Comparison of ENCODE assay signal across 8 mouse cellular contexts in genomic region chr9:120415504-120415903, GRCm38 (mm10).
DNase-seq lines count a peak whose midpoint lies in the region; ATAC-seq and TF ChIP-seq lines count a peak whose summit lies in the region.

No protein-coding gene starts in this region.

- H3K9me3 ChIP-seq in limb, embryonic 14.5 days (ENCODE audit: control insufficient read depth, low read length): no peaks in the 10 kb centered on the region
- H3K9me3 ChIP-seq in neural tube, embryonic 11.5 days (ENCODE audit: control insufficient read depth, low read length): no peaks in the 10 kb centered on the region

- ATAC-seq in limb, embryonic 14.5 days (ENCODE audit: low FRiP score, low read depth): peak; percentile 50; the same call in 1 of the 2 replicates
- ATAC-seq in neural tube, embryonic 11.5 days (ENCODE audit: insufficient read depth, low FRiP score, low TSS enrichment): no peak; the same call in 1 of the 2 replicates

- DNase-seq in 3134 (ENCODE audit: extremely low read depth, insufficient read length, low spot score) (peak; percentile 11), MEL-GATA-1-ER (ENCODE audit: extremely low read depth, low read depth) (peak; percentile 62)
- DNase-seq in cerebellum, adult 2 months: peak; percentile 70 to 74
- peak; percentile 53 to 89 for DNase-seq in frontal cortex, postnatal 36 days (ENCODE audit: low spot score in 2 of 2)
- peak; percentile 80 to 84 for DNase-seq in kidney, adult 8-10 months
- peak; percentile 88 for DNase-seq in limb, embryonic 14.5 days (ENCODE audit: low spot score)
- DNase-seq in neural tube, embryonic 11.5 days (ENCODE audit: low spot score): peak; percentile 75
- peak; percentile 74 for DNase-seq in testis, postnatal 14 days (ENCODE audit: low spot score)

- no peaks in the 10 kb centered on the region for H3K4me1 ChIP-seq in cerebellum, adult 2 months (ENCODE audit: control insufficient read depth, insufficient read depth, low read length)
- H3K4me1 ChIP-seq in limb, embryonic 14.5 days (ENCODE audit: control insufficient read depth, insufficient read depth, low read length): no peaks in the 10 kb centered on the region
- no peaks in the 10 kb centered on the region for H3K4me1 ChIP-seq in neural tube, embryonic 11.5 days (ENCODE audit: control insufficient read depth, insufficient read depth, low read length)

- peak; percentile 76 for TF ChIP-seq CTCF in cerebellum, adult 2 months (IDR thresholded peaks at IDR 0.05; ENCODE audit: borderline replicate concordance, insufficient read depth, low read depth, low read length)

- TF ChIP-seq POLR2A in cerebellum, adult 2 months (IDR thresholded peaks at IDR 0.05; ENCODE audit: borderline replicate concordance, insufficient read depth, low read length): no peak
- no peak for TF ChIP-seq POLR2A in limb, embryonic 14.5 days (IDR thresholded peaks at IDR 0.05; ENCODE audit: borderline replicate concordance, extremely low read depth, insufficient read depth, insufficient read length)

- no peak overlapping the region for H3K27ac ChIP-seq in cerebellum, adult 2 months (ENCODE audit: insufficient read depth, low read length)
- H3K27ac ChIP-seq in limb, embryonic 14.5 days (replicated peaks; ENCODE audit: low read depth, low read length): no peak overlapping the region
- no peak overlapping the region for H3K27ac ChIP-seq in neural tube, embryonic 11.5 days (ENCODE audit: low read depth, low read length)

- H3K4me2 ChIP-seq in limb, embryonic 14.5 days (replicated peaks; ENCODE audit: low read depth, low read length, severe bottlenecking): no peak overlapping the region
- no peak overlapping the region for H3K4me2 ChIP-seq in neural tube, embryonic 11.5 days (ENCODE audit: low read depth)

- H3K4me3 ChIP-seq in cerebellum, adult 2 months (replicated peaks; ENCODE audit: insufficient read depth, low read depth, low read length): no peak overlapping the region
- no peak overlapping the region for H3K4me3 ChIP-seq in limb, embryonic 14.5 days (replicated peaks; ENCODE audit: low read length)
- no peak overlapping the region for H3K4me3 ChIP-seq in neural tube, embryonic 11.5 days (ENCODE audit: low read depth, low read length)

- 0% methylated on average over 6 of the region's 7 CpGs for WGBS in cerebellum, adult 2 months
- WGBS in limb, embryonic 14.5 days: 0% methylated on average over 3 of the region's 7 CpGs
- WGBS in neural tube, embryonic 11.5 days: 0% methylated on average over 6 of the region's 7 CpGs

- no peaks in the 10 kb centered on the region for H3K36me3 ChIP-seq in limb, embryonic 14.5 days (ENCODE audit: control insufficient read depth, insufficient read depth, low read length)
- no peaks in the 10 kb centered on the region for H3K36me3 ChIP-seq in neural tube, embryonic 11.5 days (ENCODE audit: control insufficient read depth, insufficient read depth, low read length)

- H3K9ac ChIP-seq in limb, embryonic 14.5 days (ENCODE audit: low read depth, low read length, severe bottlenecking): no peak overlapping the region
- H3K9ac ChIP-seq in neural tube, embryonic 11.5 days (ENCODE audit: low read length): no peak overlapping the region

- H3K27me3 ChIP-seq in cerebellum, adult 2 months (ENCODE audit: control insufficient read depth, insufficient read depth, low read length): no peaks in the 10 kb centered on the region
- no peaks in the 10 kb centered on the region for H3K27me3 ChIP-seq in limb, embryonic 14.5 days (ENCODE audit: control insufficient read depth, insufficient read depth, low read length)
- no peaks in the 10 kb centered on the region for H3K27me3 ChIP-seq in neural tube, embryonic 11.5 days (ENCODE audit: control insufficient read depth, insufficient read depth, low read length)

Comparison
In these comparisons a context has a peak if more than half of its experiments do, and no peak if none do; other contexts are left out.
1. DNase-seq: peak in every context shown above with its lines; median percentile 88 in limb, embryonic 14.5 days; 82 in kidney, adult 8-10 months; 75 in neural tube, embryonic 11.5 days; 74 in testis, postnatal 14 days; 72 in cerebellum, adult 2 months; 71 in frontal cortex, postnatal 36 days; 62 in MEL-GATA-1-ER; 11 in 3134.